Mouse (Mus musculus): ENCODE results near the gene Fam171a1. TPM values are rescaled to one million over a fixed set of nuclear protein-coding genes. Genes with fewer than 3 reads are reported as not detected.

Gene Fam171a1
- polyA plus RNA-seq, 1 experiment from 2014 or later: 57.0 TPM

DNA sequence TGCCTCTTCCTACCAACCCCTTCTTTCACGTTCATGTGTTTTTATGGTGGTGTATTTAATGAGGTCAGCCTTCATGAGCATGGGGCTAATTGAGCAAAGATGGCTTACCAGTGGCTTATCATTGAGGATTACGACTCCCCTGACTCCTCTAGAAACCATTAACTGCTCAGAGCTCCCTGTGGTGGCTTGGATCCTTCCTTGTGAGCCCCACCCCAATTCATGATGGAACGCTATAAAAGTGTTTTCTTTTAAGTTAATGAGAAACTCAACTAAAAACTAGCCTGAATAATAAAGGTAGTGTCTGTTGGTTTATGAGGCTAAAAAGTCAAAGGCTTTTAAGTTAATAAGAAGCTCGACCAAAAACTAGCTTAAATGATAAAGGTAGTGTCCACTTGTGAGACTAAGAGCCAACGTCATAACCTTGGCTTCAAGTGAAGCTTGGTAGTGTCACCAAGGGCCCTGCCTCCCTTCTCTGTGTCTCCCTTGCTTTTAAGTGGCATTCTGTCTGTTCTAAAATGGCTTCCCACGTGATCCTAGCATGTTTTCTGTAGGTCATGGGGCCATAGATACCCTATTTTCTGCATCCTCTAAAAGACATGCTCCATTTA lies 33.6 kb downstream of the Fam171a1 start:
- Histone ChIP-seq H3K4me3 (ENCODE audit: low read depth, low read length) (no peak overlapping the region), H3K4me2 (no peak overlapping the region), H3K36me3 (ENCODE audit: insufficient read depth) (no peaks in the 10 kb centered on the region), H3K9ac (no peak overlapping the region), H3K27ac (ENCODE audit: low read depth) (no peak overlapping the region), H3K4me1 (ENCODE audit: insufficient read depth) (no peaks in the 10 kb centered on the region), H3K27me3 (ENCODE audit: insufficient read depth, low read length) (no peaks in the 10 kb centered on the region), H3K9me3 (ENCODE audit: low read depth, low read length) (no peaks in the 10 kb centered on the region)
- DNase-seq (no peak), ATAC-seq (ENCODE audit: insufficient read depth) (no peak)
- no peak for TF ChIP-seq CTCF (IDR thresholded peaks at IDR 0.05; ENCODE audit: low read depth)
- WGBS: 85% methylated on average over 6 of the region's 6 CpGs

DNA sequence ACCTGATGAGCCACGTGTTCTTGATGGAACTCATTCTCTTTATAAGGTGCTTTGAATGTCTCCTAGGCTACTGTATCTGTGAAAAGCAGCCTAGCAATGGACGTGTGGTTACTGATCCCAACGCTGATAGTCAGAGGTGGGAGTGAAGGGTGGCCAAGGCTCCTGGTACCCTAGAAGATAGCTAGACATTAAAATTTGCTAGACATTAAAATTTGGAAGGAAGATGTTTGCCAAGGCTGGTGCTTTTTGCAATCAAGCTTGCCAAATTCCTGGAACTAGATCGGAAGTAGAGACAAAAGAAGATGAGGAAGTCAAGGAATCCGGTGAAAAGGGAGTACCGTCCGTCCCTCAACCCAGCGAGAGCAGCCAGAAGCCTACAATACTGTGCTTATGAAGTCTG lies 34.7 kb downstream of the Fam171a1 start:
- H3K36me3 ChIP-seq (ENCODE audit: insufficient read depth): no peaks in the 10 kb centered on the region
- no peak for TF ChIP-seq CTCF (IDR thresholded peaks at IDR 0.05; ENCODE audit: low read depth)
- no peak overlapping the region for H3K4me3 ChIP-seq (ENCODE audit: low read depth, low read length)
- H3K4me1 ChIP-seq (ENCODE audit: insufficient read depth): no peaks in the 10 kb centered on the region
- H3K27me3 ChIP-seq (ENCODE audit: insufficient read depth, low read length): no peaks in the 10 kb centered on the region
- WGBS: 91% methylated on average over 8 of the region's 8 CpGs
- DNase-seq: no peak
- no peak overlapping the region for H3K9ac ChIP-seq
- no peaks in the 10 kb centered on the region for H3K9me3 ChIP-seq (ENCODE audit: low read depth, low read length)
- H3K27ac ChIP-seq (ENCODE audit: low read depth): no peak overlapping the region
- no peak for ATAC-seq (ENCODE audit: insufficient read depth)
- H3K4me2 ChIP-seq: no peak overlapping the region

DNA sequence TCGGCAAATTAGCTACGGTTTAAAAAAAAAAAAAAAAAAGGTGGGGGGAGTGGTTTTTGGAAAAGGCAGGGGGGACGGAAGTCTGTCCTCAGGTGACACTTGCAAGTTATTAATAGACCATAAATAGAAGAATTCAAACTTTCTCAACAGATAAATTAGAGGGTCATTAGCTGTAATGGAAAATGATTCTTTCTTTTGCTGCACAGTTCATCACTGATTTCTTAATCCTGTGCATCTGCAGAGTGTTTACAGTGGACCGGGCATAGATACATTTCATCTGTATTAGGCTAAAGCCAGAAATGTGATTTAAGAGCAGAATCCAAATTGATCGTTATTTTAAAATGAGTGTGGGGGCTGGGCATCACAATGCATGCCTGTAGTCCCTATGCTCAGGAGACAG lies 36.3 kb downstream of the Fam171a1 start:
- Histone ChIP-seq H3K4me3 (ENCODE audit: low read depth, low read length) (no peak overlapping the region), H3K27me3 (ENCODE audit: insufficient read depth, low read length) (no peaks in the 10 kb centered on the region), H3K4me1 (ENCODE audit: insufficient read depth) (no peaks in the 10 kb centered on the region), H3K36me3 (ENCODE audit: insufficient read depth) (no peaks in the 10 kb centered on the region), H3K27ac (ENCODE audit: low read depth) (no peak overlapping the region), H3K9ac (no peak overlapping the region), H3K9me3 (ENCODE audit: low read depth, low read length) (no peaks in the 10 kb centered on the region), H3K4me2 (no peak overlapping the region)
- no peak for ATAC-seq (ENCODE audit: insufficient read depth)
- no peak for TF ChIP-seq CTCF (IDR thresholded peaks at IDR 0.05; ENCODE audit: low read depth)
- 52% methylated on average over 5 of the region's 5 CpGs for WGBS
- no peak for DNase-seq

DNA sequence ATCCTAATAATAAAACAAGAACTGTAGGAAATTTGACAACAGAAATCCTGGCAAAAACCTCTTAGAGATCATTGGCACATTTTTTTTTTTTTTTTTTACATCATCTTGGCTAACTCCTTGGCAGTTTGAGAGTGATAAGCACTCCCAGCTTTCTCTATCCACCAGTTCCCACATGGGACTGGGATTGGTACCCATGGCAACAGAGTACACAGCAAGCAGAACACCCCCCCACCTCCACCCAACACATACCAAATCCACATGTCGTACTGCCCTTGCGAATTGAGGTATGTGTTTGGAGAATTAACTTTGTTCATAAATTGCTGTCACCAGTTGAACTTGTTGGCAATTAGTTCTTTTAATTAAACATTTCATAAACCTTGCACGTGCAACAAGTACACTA lies 37.3 kb downstream of the Fam171a1 start:
- no peaks in the 10 kb centered on the region for H3K36me3 ChIP-seq (ENCODE audit: insufficient read depth)
- H3K4me1 ChIP-seq (ENCODE audit: insufficient read depth): no peaks in the 10 kb centered on the region
- H3K4me2 ChIP-seq: no peak overlapping the region
- no peak overlapping the region for H3K27ac ChIP-seq (ENCODE audit: low read depth)
- H3K9me3 ChIP-seq (ENCODE audit: low read depth, low read length): no peaks in the 10 kb centered on the region
- H3K27me3 ChIP-seq (ENCODE audit: insufficient read depth, low read length): no peaks in the 10 kb centered on the region
- no peak for ATAC-seq (ENCODE audit: insufficient read depth)
- no peak overlapping the region for H3K9ac ChIP-seq
- no peak for TF ChIP-seq CTCF (IDR thresholded peaks at IDR 0.05; ENCODE audit: low read depth)
- 55% methylated on average over 3 of the region's 3 CpGs for WGBS
- no peak overlapping the region for H3K4me3 ChIP-seq (ENCODE audit: low read depth, low read length)
- no peak for DNase-seq

DNA sequence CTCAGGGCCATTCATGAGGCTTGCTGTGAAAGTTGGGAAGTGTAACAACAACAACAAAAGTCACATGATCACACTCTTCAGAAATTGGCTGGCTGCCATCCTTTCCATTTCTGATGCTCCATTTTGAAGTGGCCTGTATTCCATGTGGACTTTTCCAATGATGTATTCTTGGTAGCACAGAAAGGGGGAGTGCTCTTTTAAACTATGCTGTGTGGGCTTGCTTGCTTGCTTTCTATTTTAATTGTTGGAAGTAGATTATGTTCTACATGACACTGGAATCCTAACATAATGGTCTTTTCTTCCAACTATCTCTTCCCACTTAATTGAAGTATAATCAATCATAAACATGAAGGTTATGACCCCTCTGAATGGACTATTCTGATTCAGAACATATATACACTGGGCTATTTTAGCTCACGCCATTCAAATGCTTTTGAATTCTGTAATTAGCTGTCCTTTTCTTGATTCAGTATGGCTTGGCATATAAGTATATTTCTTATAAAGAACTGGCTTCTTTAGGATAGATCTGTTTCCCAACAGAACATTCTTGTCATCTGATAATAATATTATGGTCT lies 40.2 kb downstream of the Fam171a1 start:
- DNase-seq: peak; percentile 79
- no peak overlapping the region; the same call in 1 of the 2 replicates for H3K27ac ChIP-seq (ENCODE audit: low read depth)
- no peak for TF ChIP-seq CTCF (IDR thresholded peaks at IDR 0.05; ENCODE audit: low read depth)
- H3K27me3 ChIP-seq (ENCODE audit: insufficient read depth, low read length): no peaks in the 10 kb centered on the region
- H3K9ac ChIP-seq: no peak overlapping the region
- no peaks in the 10 kb centered on the region for H3K36me3 ChIP-seq (ENCODE audit: insufficient read depth)
- H3K4me2 ChIP-seq: no peak overlapping the region
- no peak overlapping the region for H3K4me3 ChIP-seq (ENCODE audit: low read depth, low read length)
- ATAC-seq (ENCODE audit: insufficient read depth): peak; percentile 69
- 37% methylated on average over 1 of the region's 1 CpGs for WGBS
- no peaks in the 10 kb centered on the region for H3K9me3 ChIP-seq (ENCODE audit: low read depth, low read length)
- H3K4me1 ChIP-seq (ENCODE audit: insufficient read depth): peaks cover 13% of the 10 kb centered on the region

DNA sequence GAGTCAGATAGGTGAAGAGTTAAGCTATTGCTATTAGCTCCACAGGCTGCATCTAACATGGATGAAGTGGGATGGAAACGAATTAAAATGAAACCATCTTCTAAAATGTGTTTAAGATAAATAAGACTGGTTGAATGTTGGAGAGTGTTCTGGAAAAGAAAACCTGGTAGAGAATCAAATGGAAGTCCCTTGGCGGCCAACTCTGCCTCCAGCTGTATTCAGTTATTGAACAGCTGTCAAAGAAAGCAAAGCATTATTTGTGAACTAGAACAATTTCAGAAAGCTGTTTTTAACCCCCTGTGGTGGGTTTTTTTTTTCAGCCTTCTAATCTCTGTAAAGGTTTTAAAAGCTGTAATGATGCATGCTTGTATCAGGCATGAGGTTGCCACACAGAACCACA lies 41.0 kb downstream of the Fam171a1 start:
- Histone ChIP-seq H3K4me2 (peak overlapping the region; percentile 15; the same call in 1 of the 2 replicates), H3K36me3 (ENCODE audit: insufficient read depth) (no peaks in the 10 kb centered on the region), H3K27me3 (ENCODE audit: insufficient read depth, low read length) (no peaks in the 10 kb centered on the region), H3K4me1 (ENCODE audit: insufficient read depth) (peaks cover 13% of the 10 kb centered on the region), H3K9ac (no peak overlapping the region), H3K9me3 (ENCODE audit: low read depth, low read length) (no peaks in the 10 kb centered on the region), H3K27ac (ENCODE audit: low read depth) (peak overlapping the region; percentile 59), H3K4me3 (ENCODE audit: low read depth, low read length) (no peak overlapping the region)
- ATAC-seq (ENCODE audit: insufficient read depth): 0 out of 2 replicates have a peak, but pooled peaks have one; percentile 7
- peak; percentile 83 for DNase-seq
- no peak for TF ChIP-seq CTCF (IDR thresholded peaks at IDR 0.05; ENCODE audit: low read depth)
- 28% methylated on average over 2 of the region's 2 CpGs for WGBS

DNA sequence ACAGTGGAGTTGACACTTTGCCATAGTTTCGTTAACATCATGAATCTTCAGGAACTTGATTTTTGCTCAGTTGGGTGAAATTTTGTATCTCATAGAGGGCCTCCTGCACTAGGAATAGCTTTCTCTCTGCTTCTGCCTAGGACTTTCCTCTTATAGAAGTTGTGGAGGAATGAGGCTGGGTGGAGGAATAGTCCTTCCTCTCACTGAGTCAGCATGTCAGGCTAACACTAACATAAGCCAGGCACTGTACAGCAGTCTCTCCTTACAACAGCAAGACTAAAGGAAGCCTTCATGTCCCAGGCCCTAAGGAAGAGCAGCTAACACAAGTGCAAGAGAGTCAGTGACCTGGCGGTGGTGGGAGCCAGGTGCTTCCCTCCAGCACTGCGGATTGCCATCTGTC lies 43.0 kb downstream of the Fam171a1 start:
- DNase-seq (no peak), ATAC-seq (ENCODE audit: insufficient read depth) (no peak)
- Histone ChIP-seq H3K4me3 (ENCODE audit: low read depth, low read length) (no peak overlapping the region), H3K4me2 (no peak overlapping the region), H3K36me3 (ENCODE audit: insufficient read depth) (no peaks in the 10 kb centered on the region), H3K9me3 (ENCODE audit: low read depth, low read length) (no peaks in the 10 kb centered on the region), H3K27me3 (ENCODE audit: insufficient read depth, low read length) (no peaks in the 10 kb centered on the region), H3K27ac (ENCODE audit: low read depth) (no peak overlapping the region), H3K9ac (no peak overlapping the region), H3K4me1 (ENCODE audit: insufficient read depth) (peaks cover 13% of the 10 kb centered on the region)
- no peak for TF ChIP-seq CTCF (IDR thresholded peaks at IDR 0.05; ENCODE audit: low read depth)
- WGBS: 82% methylated on average over 3 of the region's 3 CpGs

All from lung, embryonic 14.5 days (tissue).